Mouse (Mus musculus) liver (tissue): ENCODE data around the gene Fbxo48.

Experiments used
- DNase-seq: peaks from one replicate; pipeline ENCODE4 v3.0.0-alpha.2; 2020; ENCODE audit warnings: mixed read lengths

The Fbxo48 gene

GRCm38 (mm10) chr11:16950976-16951760 lies at the start of gene Fbxo48:
Gene Fbxo48 (plus strand): TSS chr11:16951375.
- DNase-seq = peak; percentile 98

GRCm38 (mm10) chr11:16904302-16905011 lies 46.7 kb upstream of the Fbxo48 start:
- DNase-seq = no peak

GRCm38 (mm10) chr11:16905012-16905332 lies 46.2 kb upstream of the Fbxo48 start:
- DNase-seq = no peak

GRCm38 (mm10) chr11:16906530-16906929 lies 44.6 kb upstream of the Fbxo48 start:
- DNase-seq = no peak

- DNase-seq = no peak
Measured at GRCm38 (mm10) chr11:16907517-16908129, 43.6 kb upstream of the Fbxo48 start.

GRCm38 (mm10) chr11:16914756-16915155 lies 36.4 kb upstream of the Fbxo48 start:
- no peak for DNase-seq

- no peak for DNase-seq
Measured at GRCm38 (mm10) chr11:16915850-16916249, 35.3 kb upstream of the Fbxo48 start.

- no peak for DNase-seq
Measured at GRCm38 (mm10) chr11:16917512-16917911, 33.7 kb upstream of the Fbxo48 start.

- DNase-seq = no peak
Measured at GRCm38 (mm10) chr11:16932159-16932558, 19.0 kb upstream of the Fbxo48 start.

GRCm38 (mm10) chr11:16935577-16936236 lies 15.5 kb upstream of the Fbxo48 start:
- no peak for DNase-seq

GRCm38 (mm10) chr11:16941103-16941793 lies 9.9 kb upstream of the Fbxo48 start:
- no peak for DNase-seq

GRCm38 (mm10) chr11:16941973-16942452 lies 9.2 kb upstream of the Fbxo48 start:
- no peak for DNase-seq

GRCm38 (mm10) chr11:16943016-16943415 lies 8.2 kb upstream of the Fbxo48 start:
- DNase-seq = no peak

GRCm38 (mm10) chr11:16948756-16949155 lies 2.4 kb upstream of the Fbxo48 start:
- DNase-seq = peak; percentile 13

GRCm38 (mm10) chr11:16950226-16950975 lies 774 bp upstream of the Fbxo48 start:
- no peak for DNase-seq

GRCm38 (mm10) chr11:16951761-16952010 lies 511 bp downstream of the Fbxo48 start:
- DNase-seq = no peak

GRCm38 (mm10) chr11:16956115-16956862 lies 5.1 kb downstream of the Fbxo48 start:
- DNase-seq = no peak

- no peak for DNase-seq
Measured at GRCm38 (mm10) chr11:16957030-16957429, 5.9 kb downstream of the Fbxo48 start.

GRCm38 (mm10) chr11:16958520-16958919 lies 7.3 kb downstream of the Fbxo48 start:
- peak; percentile 71 for DNase-seq

- no peak for DNase-seq
Measured at GRCm38 (mm10) chr11:16967806-16968205, 16.6 kb downstream of the Fbxo48 start.

GRCm38 (mm10) chr11:16969650-16970049 lies 18.5 kb downstream of the Fbxo48 start:
- DNase-seq = no peak
